Mouse (Mus musculus) heart, postnatal 0 days (tissue): ENCODE measurements around the gene Tert. TPM values are rescaled to one million over a fixed set of nuclear protein-coding genes. Genes with fewer than 3 reads are reported as not detected.

ENCODE experiments used
- ATAC-seq: fragments of 200-750 bp; cut with Nextera tagmentation; 2 replicates; pipeline ENCODE4 v1.8.0; 2017; ENCODE audit warnings: low read depth, moderate number of reproducible peaks, moderate library complexity; ENCODE audit not compliant: insufficient read depth
- DNase-seq: peaks from one replicate; pipeline ENCODE4 v3.0.0-alpha.2; 2016; ENCODE audit warnings: low spot score
- H3K27ac ChIP-seq: fragments of 300-500 bp; sonication (generic); 2 replicates; pipeline ENCODE4 v1.5.1; 2014; ENCODE audit warnings: low read depth, mild to moderate bottlenecking
- H3K27me3 ChIP-seq: fragments of 300-500 bp; sonication (generic); 2 replicates; pipeline ENCODE4 v1.6.1; 2014; ENCODE audit warnings: low read length, mixed read lengths; ENCODE audit not compliant: control insufficient read depth, insufficient read depth
- H3K36me3 ChIP-seq: fragments of 300-500 bp; sonication (generic); replicated peaks from 2 replicates; pipeline ENCODE4 v1.6.1; 2014; ENCODE audit warnings: low read length, mixed read lengths; ENCODE audit not compliant: control insufficient read depth, insufficient read depth
- H3K4me1 ChIP-seq: fragments of 300-500 bp; sonication (generic); 2 replicates; pipeline ENCODE4 v1.6.1; 2014; ENCODE audit warnings: antibody characterized with exemption; ENCODE audit not compliant: control insufficient read depth, insufficient read depth
- H3K4me2 ChIP-seq: fragments of 300-500 bp; sonication (generic); 2 replicates; pipeline ENCODE4 v1.6.1; 2014; ENCODE audit warnings: low read depth, mild to moderate bottlenecking, low read length, moderate library complexity
- H3K4me3 ChIP-seq: fragments of 300-500 bp; sonication (generic); 2 replicates; pipeline ENCODE4 v1.5.1; 2014; ENCODE audit warnings: low read depth, low read length
- H3K9ac ChIP-seq: fragments of 300-500 bp; sonication (generic); replicated peaks from 2 replicates; pipeline ENCODE4 v1.6.1; 2014; ENCODE audit warnings: low read depth, low read length, mixed read lengths
- H3K9me3 ChIP-seq: fragments of 300-500 bp; sonication (generic); replicated peaks from 2 replicates; pipeline ENCODE4 v1.6.1; 2016; ENCODE audit warnings: low read length; ENCODE audit not compliant: control insufficient read depth
- CTCF ChIP-seq: IDR thresholded peaks from 2 replicates; pipeline ENCODE4 v1.5.1; 2016; ENCODE audit warnings: antibody characterized with exemption, control low read depth, low read depth
- EP300 ChIP-seq: IDR thresholded peaks from 2 replicates; pipeline ENCODE4 v1.6.1; 2016; ENCODE audit warnings: antibody characterized with exemption, low read depth
- WGBS: fragments of 180-500 bp; shearing (Covaris S2); extraction: QIAGEN DNeasy Blood & Tissue Kit; methylation state at CpG from one replicate; pipeline ENCODE4 v1.1.7; 2014; 5-methylcytosine and 5-hydroxymethylcytosine counted together
- polyA plus RNA-seq: library from polyadenylated mRNA; unstranded; fragments of >200 nt; fragmentation: Nextera tagmentation; extraction: Ambion mirVana; gene quantifications from 2 replicates; pipeline ENCODE4 v1.2.1, GENCODE M21; 2015
- total RNA-seq: library from RNA; depleted of rRNA; stranded (reverse); fragments of >200 nt; gene quantifications from 2 replicates; pipeline ENCODE4 v1.2.3, GENCODE M21; 2014; ENCODE audit warnings: low replicate concordance

Tert gene
- total and polyA plus RNA-seq, 2 experiments from 2014 or later, result 0.48 to 3.5 TPM

GRCm38 (mm10) chr13:73620637-73621036, 6.1 kb upstream of the Tert start:
- DNase-seq (no peak), ATAC-seq (no peak)
- Histone ChIP-seq H3K4me3 (no peak overlapping the region), H3K9me3 (no peaks in the 10 kb centered on the region), H3K4me2 (no peak overlapping the region), H3K36me3 (peaks cover 61% of the 10 kb centered on the region), H3K27ac (no peak overlapping the region), H3K9ac (no peak overlapping the region), H3K27me3 (no peaks in the 10 kb centered on the region), H3K4me1 (no peaks in the 10 kb centered on the region)
- 69% methylated on average over 6 of the region's 6 CpGs for WGBS
- TF ChIP-seq EP300, result no peak
- TF ChIP-seq CTCF, result 0 out of 2 replicates have a peak, but pooled peaks have one; percentile 7

DNA sequence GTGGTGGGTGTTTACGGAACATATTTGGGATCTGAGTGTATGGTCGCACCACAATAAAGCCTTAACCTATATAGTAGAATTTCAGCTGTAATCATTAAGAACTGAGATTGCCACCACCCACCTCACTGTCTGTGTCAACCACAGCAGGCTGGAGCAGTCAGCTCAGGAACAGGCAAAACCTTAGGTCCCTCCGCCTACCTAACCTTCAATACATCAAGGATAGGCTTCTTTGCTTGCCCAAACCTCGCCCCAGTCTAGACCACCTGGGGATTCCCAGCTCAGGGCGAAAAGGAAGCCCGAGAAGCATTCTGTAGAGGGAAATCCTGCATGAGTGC, 334 bp upstream of the Tert start:
- WGBS, result 49% methylated on average over 6 of the region's 6 CpGs
- no peak for ATAC-seq
- H3K9ac ChIP-seq, result no peak overlapping the region

DNA sequence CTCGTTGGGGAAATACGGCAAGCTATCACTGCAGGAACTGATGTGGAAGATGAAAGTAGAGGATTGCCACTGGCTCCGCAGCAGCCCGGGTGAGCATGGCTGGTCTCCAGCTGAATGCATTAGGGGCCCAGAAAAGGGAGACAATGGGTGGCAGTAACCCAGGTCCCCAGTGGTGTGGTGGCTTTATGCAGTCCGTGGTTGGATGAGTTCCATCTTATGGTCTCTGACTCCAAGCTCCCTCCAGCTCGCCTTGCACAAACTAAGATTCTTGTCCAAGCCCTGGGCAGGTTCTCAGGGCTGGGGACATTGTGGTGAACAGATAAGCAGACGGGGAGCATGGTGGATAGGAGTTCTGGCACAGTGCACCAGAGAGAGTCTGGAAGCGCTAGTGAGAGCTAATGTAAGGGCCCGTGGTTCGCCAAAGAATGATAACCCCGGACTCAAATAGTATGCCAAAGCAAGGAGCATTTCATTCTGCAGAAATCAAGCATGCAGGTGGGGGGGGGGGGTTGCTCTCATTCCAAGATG, 1.9 kb downstream of the Tert start:
- TF ChIP-seq CTCF, result no peak
- TF ChIP-seq EP300, result no peak
- H3K4me2 ChIP-seq, result no peak overlapping the region
- no peaks in the 10 kb centered on the region for H3K9me3 ChIP-seq

More for the DNA sequence above, 334 bp upstream of the Tert start:
- no peak for DNase-seq
- H3K4me3 ChIP-seq, result peak overlapping the region; percentile 46
- peak overlapping the region; percentile 79 for H3K4me2 ChIP-seq
- peaks cover 14% of the 10 kb centered on the region; the same call in 1 of the 2 replicates for H3K36me3 ChIP-seq
- no peak overlapping the region for H3K27ac ChIP-seq
- H3K4me1 ChIP-seq, result peaks cover 8% of the 10 kb centered on the region
- TF ChIP-seq CTCF, result no peak
- 0 out of 2 replicates have a peak, but pooled peaks cover 5% of the 10 kb centered on the region for H3K27me3 ChIP-seq
- H3K9me3 ChIP-seq, result no peaks in the 10 kb centered on the region

DNA sequence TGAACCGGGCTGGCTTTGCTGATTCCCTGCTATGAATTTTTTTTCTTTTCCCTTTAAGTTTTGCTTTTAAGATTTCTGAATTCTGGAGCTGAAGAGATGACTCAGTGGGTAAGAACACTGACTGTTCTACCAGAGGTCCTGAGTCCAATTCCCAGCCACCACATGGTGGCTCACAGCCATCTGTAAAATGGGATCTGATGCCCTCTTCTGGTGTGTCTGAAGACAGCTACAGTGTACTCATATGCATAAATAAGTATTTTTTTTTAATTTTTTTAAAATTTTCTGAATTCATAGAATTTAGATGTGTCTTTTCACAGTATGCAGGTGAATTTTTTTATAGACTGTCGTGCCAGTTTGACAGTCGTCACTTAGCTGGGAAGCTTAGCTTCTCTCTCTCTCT, 5.1 kb downstream of the Tert start:
- Histone ChIP-seq H3K4me3 (no peak overlapping the region), H3K4me2 (no peak overlapping the region), H3K9ac (no peak overlapping the region), H3K27me3 (0 out of 2 replicates have a peak, but pooled peaks cover 5% of the 10 kb centered on the region), H3K36me3 (no peaks in the 10 kb centered on the region), H3K27ac (no peak overlapping the region), H3K9me3 (no peaks in the 10 kb centered on the region), H3K4me1 (peaks cover 3% of the 10 kb centered on the region)
- no peak for TF ChIP-seq EP300
- TF ChIP-seq CTCF, result no peak
- DNase-seq (no peak), ATAC-seq (no peak)
- WGBS, result 83% methylated on average over 3 of the region's 3 CpGs

More for the DNA sequence above, 1.9 kb downstream of the Tert start:
- ATAC-seq (no peak; the same call in 1 of the 2 replicates), DNase-seq (no peak)
- Histone ChIP-seq H3K27ac (no peak overlapping the region), H3K27me3 (0 out of 2 replicates have a peak, but pooled peaks cover 5% of the 10 kb centered on the region), H3K4me3 (no peak overlapping the region), H3K9ac (no peak overlapping the region), H3K4me1 (peaks cover 8% of the 10 kb centered on the region), H3K36me3 (no peaks in the 10 kb centered on the region)
- 68% methylated on average over 11 of the region's 11 CpGs for WGBS

DNA sequence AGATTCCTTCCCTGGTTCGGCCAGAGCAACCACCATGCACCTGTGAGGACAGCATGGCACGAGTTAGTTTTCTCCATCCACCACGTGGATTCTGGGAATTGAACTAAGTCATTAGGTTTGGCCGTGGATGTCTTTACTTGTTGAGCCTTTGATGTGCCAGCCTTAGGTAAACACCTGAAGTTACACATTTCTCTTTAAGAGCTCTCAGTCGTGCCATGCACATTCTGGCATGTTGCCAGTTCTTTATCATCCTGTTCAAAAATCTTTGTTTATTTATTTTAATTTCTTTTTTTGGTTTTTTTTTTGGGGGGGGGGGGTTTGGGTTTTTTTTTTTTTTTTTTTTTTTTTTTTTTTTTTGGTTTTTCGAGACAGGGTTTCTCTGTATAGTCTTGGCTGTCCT, 11.1 kb downstream of the Tert start:
- DNase-seq (no peak), ATAC-seq (no peak)
- Histone ChIP-seq H3K4me1 (no peaks in the 10 kb centered on the region), H3K4me2 (no peak overlapping the region), H3K36me3 (no peaks in the 10 kb centered on the region), H3K27me3 (no peaks in the 10 kb centered on the region), H3K27ac (no peak overlapping the region), H3K9ac (no peak overlapping the region), H3K4me3 (no peak overlapping the region), H3K9me3 (no peaks in the 10 kb centered on the region)
- TF ChIP-seq EP300 (no peak), CTCF (no peak)
- 74% methylated on average over 5 of the region's 6 CpGs for WGBS

DNA sequence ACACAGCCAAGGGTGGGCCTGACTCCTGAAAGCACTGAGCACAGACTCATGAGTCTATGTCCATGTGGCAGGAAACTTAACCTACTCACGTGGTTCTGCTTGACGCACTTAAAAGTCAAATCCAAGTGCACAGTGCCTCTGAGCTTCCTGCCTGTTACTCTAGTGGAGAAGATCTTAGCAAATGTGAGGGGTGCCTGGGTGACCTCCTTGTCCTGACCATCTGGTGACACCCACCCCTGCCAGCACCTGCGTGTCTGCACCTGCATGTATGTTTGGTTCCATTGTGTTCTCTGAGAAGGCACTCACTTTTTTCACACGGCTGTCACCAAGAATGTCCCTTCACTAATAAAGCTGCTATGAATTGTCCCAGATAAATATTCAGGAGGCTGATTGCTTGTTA, 14.6 kb downstream of the Tert start:
- no peaks in the 10 kb centered on the region for H3K4me1 ChIP-seq
- H3K36me3 ChIP-seq, result no peaks in the 10 kb centered on the region
- H3K27ac ChIP-seq, result no peak overlapping the region
- no peak for TF ChIP-seq CTCF
- TF ChIP-seq EP300, result no peak
- DNase-seq (no peak), ATAC-seq (no peak)
- no peak overlapping the region for H3K4me2 ChIP-seq
- no peaks in the 10 kb centered on the region for H3K9me3 ChIP-seq
- no peak overlapping the region for H3K4me3 ChIP-seq
- no peak overlapping the region for H3K9ac ChIP-seq
- 81% methylated on average over 4 of the region's 4 CpGs for WGBS
- no peaks in the 10 kb centered on the region for H3K27me3 ChIP-seq
